Mouse (Mus musculus): ENCODE data around the gene Rbfox2.
A peak's percentile ranks its signal among the peaks of the same experiment; 100 is the strongest.

The Rbfox2 gene

DNA sequence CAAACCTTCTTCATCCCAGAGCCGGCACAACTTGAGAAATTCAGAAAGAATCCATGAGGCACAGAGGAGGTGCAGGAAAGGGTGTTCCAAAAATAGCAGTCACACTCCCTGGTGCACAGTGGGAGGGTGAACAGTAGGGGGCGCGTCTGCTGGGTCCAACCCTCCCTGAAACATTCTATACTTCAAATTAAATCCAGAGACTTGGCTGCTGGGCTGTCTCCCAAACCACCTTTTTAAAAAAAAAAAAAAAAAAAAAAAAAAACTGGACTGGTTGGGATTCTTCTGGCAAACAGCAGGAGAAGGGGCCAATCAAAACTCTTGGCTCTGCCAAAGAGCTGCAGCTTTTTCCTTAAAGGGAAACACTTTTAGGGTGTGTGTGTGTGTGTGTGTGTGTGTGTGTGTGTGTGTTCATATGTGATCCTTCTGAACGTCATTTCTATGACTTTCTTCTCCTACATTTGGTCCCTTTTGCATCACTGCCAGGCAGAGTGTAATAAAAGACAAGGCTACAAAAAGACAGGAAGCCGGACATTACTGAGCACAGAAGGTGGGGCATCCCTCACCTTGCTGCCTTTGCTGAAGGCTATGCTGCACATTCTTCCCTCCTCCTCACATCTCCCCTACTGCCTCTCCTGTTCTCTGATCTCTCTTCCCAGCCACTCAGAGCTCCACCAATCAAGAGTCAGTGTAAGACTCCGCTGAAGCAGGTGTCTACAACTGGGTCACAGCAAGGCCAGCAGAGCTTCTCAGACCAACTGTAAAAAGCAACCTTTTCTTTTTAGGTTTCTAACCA, 49.2 kb downstream of the Rbfox2 start:
- TF ChIP-seq NANOG (IDR thresholded peaks at IDR 0.05; ENCODE audit: borderline replicate concordance, low read length) (no peak), CTCF (conservative IDR thresholded peaks at IDR 0.05; ENCODE audit: low read length) (peak; percentile 77)
- Histone ChIP-seq H3K4me3 (replicated peaks; ENCODE audit: low read length) (no peak overlapping the region), H3K36me3 (ENCODE audit: insufficient read depth, low read length) (no peaks in the 10 kb centered on the region), H3K27me3 (ENCODE audit: insufficient read depth, low read length) (no peaks in the 10 kb centered on the region), H3K4me1 (replicated peaks; ENCODE audit: low read depth, low read length) (peaks cover 77% of the 10 kb centered on the region), H3K9me3 (ENCODE audit: low read length) (no peaks in the 10 kb centered on the region)

- Histone ChIP-seq H3K36me3 (ENCODE audit: insufficient read depth, low read length) (no peaks in the 10 kb centered on the region), H3K27me3 (ENCODE audit: insufficient read depth, low read length) (no peaks in the 10 kb centered on the region), H3K9me3 (ENCODE audit: low read length) (no peaks in the 10 kb centered on the region), H3K4me1 (replicated peaks; ENCODE audit: low read depth, low read length) (peaks cover 80% of the 10 kb centered on the region), H3K4me3 (replicated peaks; ENCODE audit: low read length) (no peak overlapping the region)
- TF ChIP-seq CTCF (conservative IDR thresholded peaks at IDR 0.05; ENCODE audit: low read length) (no peak), POU5F1 (IDR thresholded peaks at IDR 0.05; ENCODE audit: borderline replicate concordance, low read length) (no peak), NANOG (IDR thresholded peaks at IDR 0.05; ENCODE audit: borderline replicate concordance, low read length) (no peak)
Observed at GRCm38 (mm10) chr15:77256782-77257181, 50.0 kb downstream of the Rbfox2 start.

- TF ChIP-seq CTCF (conservative IDR thresholded peaks at IDR 0.05; ENCODE audit: low read length) = no peak
- no peak for TF ChIP-seq NANOG (IDR thresholded peaks at IDR 0.05; ENCODE audit: borderline replicate concordance, low read length)
- TF ChIP-seq POU5F1 (IDR thresholded peaks at IDR 0.05; ENCODE audit: borderline replicate concordance, low read length) = no peak
- Histone ChIP-seq H3K4me3 (replicated peaks; ENCODE audit: low read length) (no peak overlapping the region), H3K36me3 (ENCODE audit: insufficient read depth, low read length) (peaks cover 5% of the 10 kb centered on the region; the same call in 1 of the 2 replicates)
Observed at GRCm38 (mm10) chr15:77254636-77255035, 52.2 kb downstream of the Rbfox2 start.

GRCm38 (mm10) chr15:77254128-77254527, 52.7 kb downstream of the Rbfox2 start:
- peaks cover 75% of the 10 kb centered on the region for H3K4me1 ChIP-seq (replicated peaks; ENCODE audit: low read depth, low read length)
- no peaks in the 10 kb centered on the region for H3K27me3 ChIP-seq (ENCODE audit: insufficient read depth, low read length)
- no peak overlapping the region for H3K4me3 ChIP-seq (replicated peaks; ENCODE audit: low read length)
- peaks cover 5% of the 10 kb centered on the region; the same call in 1 of the 2 replicates for H3K36me3 ChIP-seq (ENCODE audit: insufficient read depth, low read length)
- H3K9me3 ChIP-seq (ENCODE audit: low read length) = no peaks in the 10 kb centered on the region
- TF ChIP-seq POU5F1 (IDR thresholded peaks at IDR 0.05; ENCODE audit: borderline replicate concordance, low read length) = no peak
- no peak for TF ChIP-seq CTCF (conservative IDR thresholded peaks at IDR 0.05; ENCODE audit: low read length)
- TF ChIP-seq NANOG (IDR thresholded peaks at IDR 0.05; ENCODE audit: borderline replicate concordance, low read length) = no peak

More at GRCm38 (mm10) chr15:77254636-77255035, 52.2 kb downstream of the Rbfox2 start:
- Histone ChIP-seq H3K4me1 (replicated peaks; ENCODE audit: low read depth, low read length) (peaks cover 77% of the 10 kb centered on the region), H3K27me3 (ENCODE audit: insufficient read depth, low read length) (no peaks in the 10 kb centered on the region), H3K9me3 (ENCODE audit: low read length) (no peaks in the 10 kb centered on the region)

DNA sequence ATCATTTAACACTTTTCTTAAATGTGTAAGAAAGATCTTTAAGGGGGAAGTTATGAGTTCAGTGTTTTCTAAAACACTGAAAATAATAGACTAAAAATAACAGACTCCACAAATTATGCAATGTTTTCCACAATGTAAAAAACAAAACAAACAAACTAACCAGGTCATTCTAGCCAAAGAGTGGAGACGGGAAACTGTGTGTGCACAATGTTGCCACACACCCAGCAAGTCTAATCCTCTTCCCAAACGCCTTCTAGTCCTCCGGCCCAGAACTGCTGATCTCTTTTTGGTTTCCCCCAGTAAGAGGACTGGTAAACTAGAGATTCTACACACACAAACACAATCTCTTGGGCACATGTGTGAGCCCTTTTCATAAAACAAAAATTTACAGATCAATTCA, 55.1 kb downstream of the Rbfox2 start:
- Histone ChIP-seq H3K36me3 (ENCODE audit: insufficient read depth, low read length) (peaks cover 5% of the 10 kb centered on the region; the same call in 1 of the 2 replicates), H3K9me3 (ENCODE audit: low read length) (no peaks in the 10 kb centered on the region), H3K4me3 (replicated peaks; ENCODE audit: low read length) (no peak overlapping the region), H3K27me3 (ENCODE audit: insufficient read depth, low read length) (no peaks in the 10 kb centered on the region), H3K4me1 (replicated peaks; ENCODE audit: low read depth, low read length) (peaks cover 53% of the 10 kb centered on the region)
- TF ChIP-seq NANOG (IDR thresholded peaks at IDR 0.05; ENCODE audit: borderline replicate concordance, low read length) = no peak
- TF ChIP-seq POU5F1 (IDR thresholded peaks at IDR 0.05; ENCODE audit: borderline replicate concordance, low read length) = no peak
- TF ChIP-seq CTCF (conservative IDR thresholded peaks at IDR 0.05; ENCODE audit: low read length) = no peak

- Histone ChIP-seq H3K9me3 (ENCODE audit: low read length) (no peaks in the 10 kb centered on the region), H3K27me3 (ENCODE audit: insufficient read depth, low read length) (no peaks in the 10 kb centered on the region), H3K4me3 (replicated peaks; ENCODE audit: low read length) (no peak overlapping the region), H3K4me1 (replicated peaks; ENCODE audit: low read depth, low read length) (peaks cover 54% of the 10 kb centered on the region), H3K36me3 (ENCODE audit: insufficient read depth, low read length) (peaks cover 5% of the 10 kb centered on the region; the same call in 1 of the 2 replicates)
- no peak for TF ChIP-seq CTCF (conservative IDR thresholded peaks at IDR 0.05; ENCODE audit: low read length)
- TF ChIP-seq POU5F1 (IDR thresholded peaks at IDR 0.05; ENCODE audit: borderline replicate concordance, low read length) = no peak
- no peak for TF ChIP-seq NANOG (IDR thresholded peaks at IDR 0.05; ENCODE audit: borderline replicate concordance, low read length)
Observed at GRCm38 (mm10) chr15:77250806-77251205, 56.0 kb downstream of the Rbfox2 start.

GRCm38 (mm10) chr15:77249421-77249820, 57.4 kb downstream of the Rbfox2 start:
- TF ChIP-seq CTCF (conservative IDR thresholded peaks at IDR 0.05; ENCODE audit: low read length) = no peak
- no peak for TF ChIP-seq NANOG (IDR thresholded peaks at IDR 0.05; ENCODE audit: borderline replicate concordance, low read length)
- no peak for TF ChIP-seq POU5F1 (IDR thresholded peaks at IDR 0.05; ENCODE audit: borderline replicate concordance, low read length)
- Histone ChIP-seq H3K27me3 (ENCODE audit: insufficient read depth, low read length) (no peaks in the 10 kb centered on the region), H3K9me3 (ENCODE audit: low read length) (no peaks in the 10 kb centered on the region), H3K4me3 (replicated peaks; ENCODE audit: low read length) (no peak overlapping the region), H3K4me1 (replicated peaks; ENCODE audit: low read depth, low read length) (peaks cover 55% of the 10 kb centered on the region), H3K36me3 (ENCODE audit: insufficient read depth, low read length) (peaks cover 5% of the 10 kb centered on the region; the same call in 1 of the 2 replicates)

DNA sequence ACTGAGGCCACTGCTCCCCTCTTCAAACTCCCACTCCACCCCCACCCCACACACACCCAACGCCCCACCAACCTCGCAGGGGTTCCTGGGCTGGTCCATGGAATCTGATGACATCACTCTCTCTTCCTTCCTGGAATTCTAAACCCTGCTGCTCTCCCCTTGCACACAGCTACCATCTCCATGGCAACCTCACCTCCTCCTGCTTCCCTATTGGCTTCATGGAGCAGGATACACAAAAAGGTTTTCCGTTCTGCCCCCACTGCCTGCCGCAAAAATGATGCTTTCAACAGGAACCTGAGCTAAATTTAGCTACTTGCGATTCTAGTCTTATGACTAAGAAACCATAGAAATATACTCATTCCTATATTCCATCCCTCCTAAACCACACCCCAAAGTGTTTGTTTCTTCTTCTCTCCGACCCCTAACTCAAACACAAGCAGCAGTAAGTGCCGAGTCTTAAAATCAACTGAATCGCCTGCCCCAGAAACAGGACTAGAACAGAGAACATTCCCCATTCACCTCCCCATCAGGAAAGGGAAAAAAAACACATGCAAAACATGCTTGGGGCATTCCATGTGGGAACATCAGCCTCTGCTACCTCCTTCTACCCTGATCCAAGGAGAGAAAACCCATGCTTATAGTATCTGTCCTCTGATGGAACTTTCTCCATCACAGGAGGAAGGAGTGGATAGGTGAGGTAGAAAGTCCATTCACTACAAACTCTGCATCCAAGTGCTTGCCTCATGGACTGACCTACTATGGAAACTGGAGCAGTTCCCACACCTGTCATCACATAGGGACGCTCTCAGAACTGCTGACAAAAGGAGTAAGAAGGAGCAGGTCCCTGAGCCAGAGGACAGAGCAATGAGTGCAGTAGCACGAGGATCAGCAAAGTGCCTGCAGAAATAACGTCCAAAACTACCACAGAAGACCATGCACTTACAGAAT, 61.1 kb downstream of the Rbfox2 start:
- Histone ChIP-seq H3K9me3 (ENCODE audit: low read length) (no peaks in the 10 kb centered on the region), H3K4me3 (replicated peaks; ENCODE audit: low read length) (no peak overlapping the region), H3K36me3 (ENCODE audit: insufficient read depth, low read length) (peaks cover 2% of the 10 kb centered on the region; the same call in 1 of the 2 replicates), H3K4me1 (replicated peaks; ENCODE audit: low read depth, low read length) (peaks cover 50% of the 10 kb centered on the region), H3K27me3 (ENCODE audit: insufficient read depth, low read length) (no peaks in the 10 kb centered on the region)
- TF ChIP-seq POU5F1 (IDR thresholded peaks at IDR 0.05; ENCODE audit: borderline replicate concordance, low read length) (no peak), NANOG (IDR thresholded peaks at IDR 0.05; ENCODE audit: borderline replicate concordance, low read length) (no peak), CTCF (conservative IDR thresholded peaks at IDR 0.05; ENCODE audit: low read length) (no peak)

Data from E14TG2a.4 (cell line).